Mouse (Mus musculus) bone marrow macrophage, adult 2 months (primary cell): ENCODE data around the gene Pik3cd.

Experiments
- CTCF ChIP-seq: IDR thresholded peaks from 2 replicates; pipeline ENCODE4 v1.5.1; 2012; ENCODE audit warnings: low read depth, mild to moderate bottlenecking, low read length, moderate library complexity
- POLR2A ChIP-seq: IDR thresholded peaks from 2 replicates; pipeline ENCODE4 v1.6.1; 2012; ENCODE audit warnings: mild to moderate bottlenecking, low read depth, low read length, borderline replicate concordance

DNA sequence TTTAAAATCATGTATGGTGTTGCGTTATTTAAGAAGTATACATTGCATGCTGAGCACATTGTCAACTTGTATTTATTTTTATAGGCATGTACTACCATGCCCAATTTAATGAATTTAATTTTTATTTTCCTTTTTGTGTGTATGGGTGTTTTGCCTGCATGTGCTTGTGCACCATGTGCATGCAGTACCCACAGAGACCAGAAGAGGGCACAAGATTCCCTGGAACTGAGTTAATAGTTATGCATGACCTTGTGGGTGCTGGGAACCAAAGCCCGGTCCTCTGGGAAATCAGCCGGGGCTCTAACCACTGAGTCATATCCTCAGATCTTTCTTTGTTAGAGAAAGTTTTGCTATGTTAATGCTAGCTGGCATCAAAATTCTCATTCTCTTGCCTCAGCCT is 87.5 kb downstream of the Pik3cd start:
- no peak for TF ChIP-seq POLR2A
- TF ChIP-seq CTCF = no peak
